Mouse (Mus musculus) adrenal gland, postnatal 14 days (tissue): ENCODE results near the gene Snrpb. TPM values are rescaled to one million over a fixed set of nuclear protein-coding genes. Genes with fewer than 3 reads are reported as not detected.

Experiments
- DNase-seq: peaks from one replicate; pipeline ENCODE4 v3.0.0; 2021; ENCODE audit warnings: mixed read lengths
- total RNA-seq: library from RNA; stranded (reverse); gene quantifications from 2 replicates; pipeline ENCODE4 v1.2.3, GENCODE M21; 2021

Snrpb gene
- total RNA-seq, 1 experiment from 2014 or later, result 182 TPM

DNA sequence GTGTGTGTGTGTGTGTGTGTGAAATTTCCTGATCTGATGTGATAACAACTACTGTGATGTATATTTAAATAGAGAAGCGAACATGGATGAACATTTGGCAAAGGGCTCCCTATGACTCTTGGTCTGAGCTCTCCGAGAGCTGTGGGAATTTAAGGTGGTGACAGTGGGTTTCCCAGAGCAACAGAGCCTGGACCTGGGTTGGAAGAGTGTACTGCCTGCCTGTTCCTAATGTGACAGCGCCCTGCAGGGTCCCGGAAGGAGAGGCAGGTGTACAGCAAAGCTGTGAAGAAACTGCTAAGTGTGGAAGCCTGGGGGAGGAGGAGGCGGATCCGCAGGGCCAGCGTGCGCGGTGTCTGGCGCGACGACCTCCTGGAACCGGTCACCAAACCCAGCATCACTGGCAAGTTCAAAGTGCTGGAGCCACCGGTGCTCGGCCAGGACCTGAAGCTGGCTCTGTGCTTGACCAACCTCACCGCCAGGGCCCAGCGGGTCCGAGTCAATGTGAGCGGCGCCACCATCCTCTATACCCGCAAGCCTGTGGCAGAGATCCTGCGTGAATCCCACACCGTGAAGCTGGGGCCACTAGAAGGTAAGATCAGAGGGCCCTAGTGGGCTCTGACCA lies 34.4 kb downstream of the Snrpb start:
- no peak for DNase-seq

DNA sequence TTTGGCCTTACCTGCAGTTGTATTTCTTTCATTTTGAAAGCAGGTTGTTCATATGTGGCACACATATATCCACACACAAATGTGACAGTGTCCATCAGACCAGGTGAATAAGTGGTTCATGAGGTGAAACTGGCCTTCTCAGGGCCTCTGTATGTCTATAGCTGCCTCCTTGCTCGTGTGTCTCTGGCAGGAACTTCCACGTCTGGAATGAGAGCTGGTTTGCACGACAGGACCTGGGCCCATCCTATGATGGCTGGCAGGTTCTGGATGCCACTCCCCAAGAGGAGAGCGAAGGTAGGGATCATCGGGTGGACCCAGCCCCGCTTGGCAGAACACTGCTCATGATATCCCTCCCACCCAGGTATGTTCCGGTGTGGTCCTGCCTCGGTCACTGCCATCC lies 36.2 kb downstream of the Snrpb start:
- no peak for DNase-seq

DNA sequence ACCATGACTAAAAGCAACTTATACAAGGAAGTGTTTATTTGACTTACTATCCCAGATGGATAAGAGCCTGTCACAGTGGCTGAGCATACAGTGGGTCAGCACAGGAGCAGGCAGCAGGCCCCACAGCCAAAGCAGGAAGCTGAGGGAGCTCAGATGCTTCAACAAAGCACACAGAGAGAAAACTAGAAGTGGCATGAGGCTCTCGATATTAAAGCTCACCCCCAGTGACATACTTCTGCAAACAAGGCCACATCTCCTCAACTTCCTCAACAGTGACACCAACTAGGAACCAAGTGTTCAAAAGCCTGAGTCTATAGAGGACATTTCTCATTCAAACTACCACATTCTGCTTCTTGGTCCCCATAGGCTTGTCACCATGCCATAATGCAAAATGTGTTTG lies 49.5 kb downstream of the Snrpb start:
- no peak for DNase-seq

DNA sequence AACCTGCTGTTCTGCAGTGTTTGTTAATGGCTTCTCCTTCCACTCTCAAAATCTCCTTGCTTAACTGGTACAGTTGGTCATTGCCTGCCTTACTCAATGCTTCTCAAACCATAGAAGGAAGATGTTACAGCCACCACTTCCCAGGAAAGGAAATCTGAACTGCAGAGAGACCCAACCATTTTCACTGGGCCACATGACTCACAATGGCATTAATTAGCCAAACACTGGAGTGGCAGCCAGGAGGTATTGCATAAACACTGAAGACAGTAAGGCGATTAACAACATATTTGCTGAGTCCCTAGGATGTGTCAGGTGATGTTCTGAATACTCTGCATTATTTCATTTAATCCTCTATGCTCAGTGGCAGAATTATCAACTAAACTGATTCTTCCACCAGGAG lies 53.1 kb downstream of the Snrpb start:
- no peak for DNase-seq

DNA sequence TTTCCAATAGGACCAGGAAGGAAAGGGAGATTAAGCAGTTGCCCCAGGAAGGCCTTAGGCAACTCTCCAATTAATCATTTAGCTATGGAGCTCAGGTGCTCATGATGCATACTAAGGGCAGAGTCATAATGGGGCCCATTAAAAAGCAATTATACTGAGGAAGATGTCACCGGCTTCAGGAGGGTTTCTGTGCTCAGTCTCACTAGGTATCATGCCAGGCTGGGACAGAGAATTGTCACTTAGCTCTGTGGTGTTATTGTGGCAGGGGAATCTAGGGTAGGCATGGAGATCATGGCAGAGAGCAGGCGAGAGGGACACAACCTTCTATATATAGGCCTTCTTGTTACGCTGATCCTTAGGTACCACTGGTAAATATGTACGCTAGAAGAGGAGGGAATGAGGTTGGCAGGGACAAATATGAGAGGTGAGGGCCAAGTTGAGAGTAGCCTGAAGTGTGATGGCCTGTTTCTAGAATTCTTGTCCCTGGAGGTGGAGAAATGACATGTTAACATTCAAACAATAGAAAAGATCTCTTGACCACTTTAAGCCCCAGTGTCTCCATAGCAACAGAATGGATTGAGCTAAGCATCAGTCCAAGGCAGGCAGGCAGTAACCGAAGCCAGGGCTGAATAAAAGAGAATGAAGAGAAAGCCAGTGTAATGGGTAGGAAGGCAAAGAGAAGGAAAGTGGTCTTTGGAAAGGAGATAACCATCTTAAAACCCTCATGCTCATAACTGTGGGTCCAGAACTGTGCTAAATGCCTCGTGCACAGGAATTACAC lies 53.7 kb downstream of the Snrpb start:
- DNase-seq, result no peak

Other genes with a start within 250 kb of the Snrpb start
- gene Tgm3, start 167.1 kb downstream of the Snrpb start, total RNA-seq, result 1.1 and 1.7 TPM in 2 replicates
- gene Tgm6, start 67.0 kb downstream of the Snrpb start, total RNA-seq, result not detected in 2 replicates
- gene Tmc2, start 15.8 kb upstream of the Snrpb start, total RNA-seq, result not detected in 2 replicates
- gene Nop56, start 95.0 kb upstream of the Snrpb start, total RNA-seq, result 115 and 124 TPM in 2 replicates
- gene Idh3b, start 105.1 kb upstream of the Snrpb start, total RNA-seq, result 729 and 784 TPM in 2 replicates
- 3.6 and 4.2 TPM in 2 replicates for gene Ebf4, start 115.8 kb upstream of the Snrpb start, total RNA-seq
- 10.2 and 12.2 TPM in 2 replicates for gene Cpxm1, start 218.2 kb upstream of the Snrpb start, total RNA-seq
- gene Gm28372, start 225.8 kb upstream of the Snrpb start, total RNA-seq, result not detected in 2 replicates
- gene 1700020A23Rik, start 225.9 kb upstream of the Snrpb start, total RNA-seq, result not detected in 2 replicates
- not detected in 2 replicates for gene Tmem239, start 227.1 kb upstream of the Snrpb start, total RNA-seq
- 51.3 and 54.4 TPM in 2 replicates for gene Vps16, start 244.9 kb upstream of the Snrpb start, total RNA-seq
- 13.6 TPM in 2 replicates for gene Pced1a, start 245.3 kb upstream of the Snrpb start, total RNA-seq